21 mouse cellular contexts compared by ENCODE assay signal in the genomic region with DNA sequence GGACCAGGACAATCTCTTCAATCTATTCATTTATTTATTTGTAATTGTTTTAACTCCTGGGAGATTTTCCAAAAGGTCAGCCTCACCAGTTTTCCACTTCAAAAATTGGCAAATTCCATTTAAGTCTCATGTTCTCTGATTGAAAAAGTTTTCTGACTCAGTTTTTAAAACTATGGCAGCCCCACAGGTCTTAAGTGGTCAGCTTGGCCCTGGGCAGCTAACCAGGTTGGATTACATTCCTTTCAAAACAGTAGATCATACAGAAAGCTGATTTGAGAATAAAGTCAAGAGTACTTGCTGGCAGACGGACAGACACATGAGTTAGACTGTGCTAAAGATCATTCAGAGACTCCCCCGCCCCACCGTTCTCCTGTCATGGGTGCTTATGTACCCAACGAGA.
"Had no signal": no experiment of that assay in that cellular context is flagged by ENCODE, and none has a peak within 500 bp of the region (broad histone marks: within the 10 kb centered on the region; RNA-seq: fewer than 3 reads in every experiment).

No protein-coding gene starts in this region.

- H3K4me3 ChIP-seq: limb, embryonic 12.5 days; limb, embryonic 15.5 days; megakaryocyte, embryonic 14.5 days; midbrain, embryonic 10.5 days; midbrain, embryonic 13.5 days; myocyte; neural tube, embryonic 13.5 days had no signal

- H3K27ac ChIP-seq: kidney, postnatal 0 days; limb, embryonic 12.5 days; limb, embryonic 15.5 days; liver, embryonic 14.5 days; midbrain, embryonic 10.5 days; midbrain, embryonic 13.5 days; neural tube, embryonic 13.5 days; stomach, postnatal 0 days had no signal

- ATAC-seq: intestine, postnatal 0 days; liver, postnatal 0 days; midbrain, embryonic 13.5 days; midbrain, embryonic 16.5 days had no signal

- H3K4me2 ChIP-seq: limb, embryonic 12.5 days; limb, embryonic 15.5 days; liver, embryonic 11.5 days; midbrain, embryonic 13.5 days; neural tube, embryonic 13.5 days had no signal

- H3K9me3 ChIP-seq: limb, embryonic 12.5 days; limb, embryonic 15.5 days; midbrain, embryonic 10.5 days; midbrain, embryonic 13.5 days; neural tube, embryonic 13.5 days had no signal

- H3K4me1 ChIP-seq: limb, embryonic 12.5 days; neural tube, embryonic 13.5 days had no signal

- H3K36me3 ChIP-seq: limb, embryonic 12.5 days; limb, embryonic 15.5 days; midbrain, embryonic 10.5 days; midbrain, embryonic 13.5 days; neural tube, embryonic 13.5 days had no signal

- H3K9ac ChIP-seq: limb, embryonic 12.5 days; limb, embryonic 15.5 days; liver, embryonic 14.5 days; liver, postnatal 0 days; midbrain, embryonic 13.5 days; neural tube, embryonic 13.5 days had no signal

- DNase-seq: kidney, adult 2 months; kidney, postnatal 25 days; left cerebral cortex, postnatal 4 days; liver, postnatal 0 days; retina, postnatal 1 day; thymus, adult 2 months; thymus, postnatal 14 days; thymus, postnatal 4 days had no signal

- H3K27me3 ChIP-seq: limb, embryonic 12.5 days; limb, embryonic 15.5 days; midbrain, embryonic 13.5 days; neural tube, embryonic 13.5 days had no signal
